Mouse (Mus musculus): ENCODE results near the gene Tldc2.

Gene Tldc2

GRCm38 (mm10) chr2:157127370-157127769 lies 40.5 kb downstream of the Tldc2 start:
- no peak for DNase-seq (ENCODE audit: low read depth, low spot score)

- no peak for DNase-seq (ENCODE audit: low read depth, low spot score)
Measured at GRCm38 (mm10) chr2:157128072-157128471, 41.2 kb downstream of the Tldc2 start.

DNA sequence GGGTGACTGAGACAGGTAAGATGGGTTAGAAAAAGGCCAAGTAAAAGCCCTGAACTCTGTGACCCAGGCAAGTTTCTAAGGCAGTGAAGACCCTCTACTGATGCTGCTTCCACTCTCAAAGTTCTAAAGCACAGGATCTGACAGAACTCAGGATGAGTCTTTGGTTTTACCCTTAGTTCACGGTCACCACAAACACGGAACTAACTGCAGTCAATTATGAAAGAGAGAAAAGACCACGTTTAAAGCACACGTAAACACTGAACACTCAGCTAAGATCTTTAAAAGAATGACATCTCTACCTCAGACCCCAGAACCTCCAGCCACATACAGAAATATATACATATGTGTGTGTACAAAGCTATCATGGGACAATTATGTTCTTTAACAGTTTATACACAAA lies 42.2 kb downstream of the Tldc2 start:
- no peak for DNase-seq (ENCODE audit: low read depth, low spot score)

DNA sequence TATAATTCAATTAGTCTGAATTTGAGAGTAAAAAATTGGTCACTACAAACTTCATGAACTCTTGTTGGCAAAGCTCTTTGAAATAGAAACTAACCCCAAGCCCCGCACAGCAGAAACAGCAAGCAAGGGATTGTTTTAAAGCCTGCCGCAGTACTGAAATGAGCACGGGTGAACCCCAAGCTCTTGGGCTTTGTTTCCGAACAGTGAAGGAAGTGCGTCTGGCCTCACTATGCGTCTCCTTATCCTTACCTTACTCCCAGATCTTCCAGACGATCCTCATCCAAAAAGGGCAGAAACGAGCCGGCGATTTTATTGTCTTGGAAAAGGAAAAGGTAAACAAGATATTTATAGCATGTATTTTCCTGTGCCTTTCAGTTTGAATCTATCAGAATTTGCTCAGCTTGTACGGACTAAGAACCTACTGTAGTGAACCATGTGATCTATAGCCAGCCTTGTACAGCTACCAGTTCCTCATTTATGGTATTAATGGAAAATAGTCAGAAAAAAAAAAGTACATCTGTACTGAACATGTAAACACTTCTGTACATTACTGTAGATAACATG lies 42.8 kb downstream of the Tldc2 start:
- DNase-seq (ENCODE audit: low read depth, low spot score) = no peak

DNA sequence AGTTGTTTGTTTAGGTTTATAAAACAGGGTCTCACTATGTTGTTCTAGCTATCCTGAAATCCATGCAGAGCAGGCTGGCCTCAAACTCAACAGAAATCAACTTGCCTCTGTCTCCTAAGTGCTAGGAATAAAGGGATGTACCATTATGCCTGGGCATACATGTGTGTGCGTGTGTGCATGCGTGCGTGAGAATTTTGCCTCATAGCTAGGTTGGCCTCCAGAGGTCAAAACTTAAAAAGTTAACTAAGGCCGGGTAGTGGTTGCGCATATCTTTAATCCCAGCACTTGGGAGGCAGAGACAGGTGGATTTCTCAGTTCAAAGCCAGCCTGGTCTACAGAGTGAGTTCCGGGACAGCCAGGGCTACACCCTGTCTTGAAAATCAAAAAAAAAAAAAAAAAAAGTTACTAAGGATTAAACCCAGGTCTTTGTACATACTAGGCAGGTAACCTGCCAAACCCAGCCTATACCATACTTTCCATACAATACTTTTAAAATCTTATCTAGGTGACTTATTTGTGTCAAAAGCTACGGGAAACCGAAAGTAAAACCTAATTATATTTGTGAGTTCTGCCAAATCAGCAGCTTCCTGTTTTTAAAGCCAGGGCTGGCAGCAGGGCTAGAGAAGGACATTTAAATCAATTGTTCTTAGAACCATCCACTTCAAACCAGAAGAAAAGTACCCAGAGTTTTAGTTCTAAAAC lies 44.1 kb downstream of the Tldc2 start:
- peak; percentile 67 for DNase-seq (ENCODE audit: low read depth, low spot score)

DNA sequence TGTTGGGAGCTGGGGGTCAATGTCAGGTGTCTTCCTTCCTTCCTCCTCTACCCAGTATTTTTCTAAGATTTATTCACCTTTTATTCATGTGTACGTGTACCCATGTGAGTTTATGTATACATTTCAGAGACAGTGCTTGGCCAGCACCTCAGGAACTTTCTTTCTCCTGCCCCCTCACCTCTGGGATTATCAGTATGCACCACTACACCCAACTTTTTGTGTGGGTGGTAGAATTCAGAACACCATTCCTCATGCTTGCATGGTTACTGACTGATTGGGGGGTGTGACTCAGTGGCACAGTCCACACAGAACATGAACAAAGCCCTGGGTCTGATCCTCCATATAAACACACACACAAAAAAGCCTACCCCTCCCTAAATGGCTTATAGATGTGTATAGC lies 45.2 kb downstream of the Tldc2 start:
- DNase-seq (ENCODE audit: low read depth, low spot score) = no peak

- no peak for DNase-seq (ENCODE audit: low read depth, low spot score)
Measured at GRCm38 (mm10) chr2:157132686-157133540, 46.1 kb downstream of the Tldc2 start.

DNA sequence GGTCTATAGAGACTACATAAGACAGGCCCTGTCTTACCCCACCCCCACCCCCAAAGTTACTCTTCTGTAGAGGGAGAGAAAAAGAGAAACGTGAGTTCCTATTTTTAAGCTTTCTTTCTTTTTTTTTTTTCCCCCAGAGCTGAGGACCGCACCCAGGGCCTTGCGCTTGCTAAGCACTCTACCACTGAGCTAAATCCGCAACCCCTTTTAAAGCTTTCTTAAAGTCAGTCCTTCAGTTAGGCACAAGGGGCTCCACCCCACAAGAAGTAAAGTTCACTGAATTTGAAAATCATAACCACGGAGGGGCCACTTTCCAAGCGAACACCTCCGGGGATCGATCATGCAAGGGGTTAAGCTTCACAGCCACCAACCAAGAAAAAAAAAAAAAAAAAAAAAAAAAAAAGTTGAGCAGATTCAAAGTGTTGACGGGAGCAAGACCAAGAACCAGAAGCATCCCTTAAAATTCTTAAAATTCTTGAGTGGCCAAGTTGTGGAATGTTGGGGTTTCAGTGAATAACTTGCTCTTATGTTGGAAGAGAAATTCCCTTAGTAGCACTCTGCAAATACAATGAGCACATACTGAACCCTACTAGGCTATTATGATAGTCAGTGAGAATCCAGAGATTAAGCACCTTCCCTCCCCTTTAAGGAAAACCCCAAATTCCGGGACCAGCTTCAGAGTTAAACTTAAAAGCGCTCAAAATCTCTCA lies 47.1 kb downstream of the Tldc2 start:
- peak; percentile 71 for DNase-seq (ENCODE audit: low read depth, low spot score)

DNA sequence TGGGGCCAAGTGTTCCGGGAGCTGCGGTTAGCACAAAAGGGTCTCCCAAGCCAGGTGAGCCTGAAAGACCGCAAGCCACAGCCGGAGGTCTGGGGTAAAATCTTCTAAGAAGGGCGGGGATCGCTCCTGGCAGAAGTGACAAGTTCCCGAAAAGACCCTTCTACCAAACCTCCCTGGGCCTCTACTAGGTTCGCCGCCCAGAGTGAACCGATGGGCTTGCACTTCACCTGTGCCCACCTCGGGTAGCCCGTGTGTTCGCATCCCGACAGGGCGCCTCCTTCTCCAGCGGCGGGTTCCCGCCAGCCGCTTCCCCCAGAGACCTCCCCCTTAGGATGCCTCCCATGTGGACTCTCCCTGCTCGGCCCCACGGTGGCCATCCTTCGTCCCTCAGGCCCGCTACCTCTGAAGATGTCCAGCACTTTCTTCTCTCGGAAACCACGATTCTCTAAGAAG lies 47.6 kb downstream of the Tldc2 start:
- DNase-seq (ENCODE audit: low read depth, low spot score) = no peak

- peak; percentile 96 for DNase-seq (ENCODE audit: low read depth, low spot score)
Measured at GRCm38 (mm10) chr2:157135014-157135413, 48.2 kb downstream of the Tldc2 start, which contains the start of gene Samhd1. Gene Samhd1, minus strand, starts transcription at chr2:157135265.

GRCm38 (mm10) chr2:157135529-157136120 lies 48.8 kb downstream of the Tldc2 start:
- DNase-seq (ENCODE audit: low read depth, low spot score) = no peak

DNA sequence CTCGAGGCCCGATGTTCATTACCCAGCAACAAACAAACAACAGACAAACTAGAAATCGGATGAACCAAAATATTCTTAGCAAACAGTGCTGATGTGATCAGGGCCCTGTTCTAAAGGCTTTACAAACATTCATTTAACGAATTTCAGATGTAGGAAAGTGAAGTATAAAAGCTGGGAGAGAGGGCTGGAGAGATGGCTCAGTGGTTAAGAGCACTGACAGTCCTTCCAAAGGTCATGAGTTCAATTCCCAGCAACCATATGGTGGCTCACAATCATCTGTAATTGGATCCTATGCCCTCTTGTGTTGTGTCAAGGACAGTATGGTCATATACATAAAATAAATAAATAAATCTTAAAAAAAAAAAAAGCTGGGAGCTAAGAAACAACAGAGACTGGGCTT lies 49.3 kb downstream of the Tldc2 start:
- DNase-seq (ENCODE audit: low read depth, low spot score) = peak; percentile 27

DNA sequence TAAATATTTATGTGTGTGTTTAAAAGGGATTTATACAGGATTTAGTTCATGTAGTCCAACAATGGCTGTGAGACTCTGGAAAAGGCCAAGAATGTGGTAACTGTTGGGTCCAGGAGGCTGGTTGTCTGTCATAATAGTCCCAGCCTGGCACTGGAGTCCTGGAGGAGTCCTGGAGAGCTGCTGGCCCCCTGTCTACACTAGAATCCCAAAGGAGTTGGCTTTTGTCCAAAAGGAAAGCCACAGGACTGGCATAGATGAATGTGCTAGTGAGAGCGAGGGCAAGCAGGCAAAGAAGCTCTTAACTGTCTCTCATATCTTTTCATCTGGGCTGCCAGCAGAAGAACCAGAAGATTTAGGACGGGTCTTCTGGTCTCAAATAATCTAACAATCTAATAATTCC lies 49.8 kb downstream of the Tldc2 start:
- DNase-seq (ENCODE audit: low read depth, low spot score) = peak; percentile 54

DNA sequence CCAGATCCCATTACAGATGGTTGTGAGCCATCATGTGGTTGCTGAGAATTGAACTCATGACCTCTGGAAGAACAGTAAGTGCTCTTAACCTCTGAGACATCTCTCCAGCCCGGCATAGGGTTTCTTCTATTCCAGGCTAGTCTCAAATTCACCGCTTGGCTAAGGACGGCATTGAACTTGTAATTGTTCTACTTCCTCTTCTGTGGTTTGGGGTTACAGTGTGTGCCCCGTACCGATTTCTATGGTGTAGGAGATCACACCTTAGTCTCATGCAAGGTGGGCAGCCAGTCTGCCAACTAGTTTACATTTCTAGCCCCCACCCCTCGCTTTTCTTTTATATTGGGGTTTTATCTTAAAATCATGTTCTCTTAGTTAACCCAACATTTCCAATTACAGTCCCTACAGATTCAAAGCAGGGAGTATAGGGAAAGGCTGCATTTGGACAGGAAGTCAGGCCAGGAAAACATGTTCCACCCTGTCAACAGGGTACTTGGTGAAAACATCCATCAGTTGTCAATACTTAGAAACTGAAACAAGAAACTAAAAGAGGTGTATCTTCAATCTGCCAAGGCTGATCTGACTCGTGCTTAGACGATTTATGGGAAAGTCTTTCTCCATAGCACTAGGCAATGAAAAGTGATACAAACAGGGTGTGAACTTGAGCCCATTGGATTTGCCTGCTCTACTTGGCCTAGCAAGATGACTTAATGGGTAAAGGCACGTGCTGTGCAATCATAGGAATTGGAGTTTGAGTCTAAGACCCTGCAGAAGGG lies 51.3 kb downstream of the Tldc2 start:
- DNase-seq (ENCODE audit: low read depth, low spot score) = peak; percentile 32

DNA sequence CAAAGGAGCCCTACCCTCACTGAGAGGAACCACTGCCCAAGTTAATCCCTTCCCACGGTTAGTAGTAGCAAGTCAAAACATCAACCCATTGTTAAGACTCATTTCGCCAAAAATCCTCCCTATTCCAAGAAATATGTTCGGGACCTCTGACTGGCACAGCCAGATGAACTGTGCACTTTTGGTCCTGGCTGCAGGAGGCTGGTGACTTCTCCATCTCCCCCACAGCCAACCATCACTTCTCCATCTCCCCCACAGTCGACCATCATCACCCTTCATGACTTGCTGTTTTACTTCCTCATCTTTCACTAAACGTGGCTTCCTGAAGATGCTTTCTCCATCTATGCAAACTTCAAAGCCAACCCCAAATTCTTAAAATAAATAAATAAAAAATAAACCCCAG lies 52.0 kb downstream of the Tldc2 start:
- DNase-seq (ENCODE audit: low read depth, low spot score) = no peak

DNA sequence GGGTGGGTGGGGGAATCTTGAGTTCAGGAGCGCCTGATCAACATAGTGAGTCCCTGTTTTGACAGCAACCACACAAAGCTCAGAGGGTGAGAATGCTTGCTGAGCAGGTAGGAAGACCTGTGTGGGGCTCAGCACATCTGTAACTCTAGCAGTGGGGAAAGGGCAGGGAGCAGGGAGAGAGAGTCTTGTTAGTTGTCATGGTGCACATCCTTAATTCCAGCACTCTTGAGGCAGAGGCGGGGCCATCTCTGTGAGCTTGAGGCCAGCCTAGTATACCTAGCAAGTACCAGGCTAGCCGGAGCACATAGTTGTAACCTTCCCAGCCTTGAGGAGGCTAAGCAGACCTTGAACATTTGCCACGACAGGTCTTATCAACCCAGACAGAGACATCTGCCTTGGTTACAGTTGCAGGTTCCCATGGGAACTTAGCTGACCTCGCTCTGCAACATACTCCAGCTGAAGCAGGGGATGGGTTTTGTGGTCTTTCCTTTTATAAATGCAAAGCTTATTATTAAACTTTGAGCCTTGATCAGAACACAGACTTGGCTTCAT lies 52.5 kb downstream of the Tldc2 start:
- DNase-seq (ENCODE audit: low read depth, low spot score) = no peak

DNA sequence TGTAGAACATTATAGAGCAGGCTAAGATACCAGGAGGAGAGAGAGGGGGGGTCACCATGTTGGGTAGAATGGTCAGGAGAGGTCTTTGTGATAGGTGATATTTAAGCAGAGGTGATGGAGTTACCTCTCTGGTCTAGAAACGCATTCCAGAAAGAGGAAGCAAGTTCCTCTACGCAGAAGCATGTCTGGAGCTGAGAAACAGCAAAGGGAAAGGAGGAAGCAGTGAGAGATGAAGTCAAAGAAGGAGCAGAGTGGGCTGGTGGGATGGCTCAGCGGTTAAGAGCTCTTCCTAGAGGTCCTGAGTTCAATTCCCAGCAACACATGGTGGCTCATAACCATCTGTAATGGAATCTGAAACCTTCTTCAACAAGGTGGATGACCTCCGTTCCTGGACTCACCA lies 55.1 kb downstream of the Tldc2 start:
- DNase-seq (ENCODE audit: low read depth, low spot score) = no peak

DNA sequence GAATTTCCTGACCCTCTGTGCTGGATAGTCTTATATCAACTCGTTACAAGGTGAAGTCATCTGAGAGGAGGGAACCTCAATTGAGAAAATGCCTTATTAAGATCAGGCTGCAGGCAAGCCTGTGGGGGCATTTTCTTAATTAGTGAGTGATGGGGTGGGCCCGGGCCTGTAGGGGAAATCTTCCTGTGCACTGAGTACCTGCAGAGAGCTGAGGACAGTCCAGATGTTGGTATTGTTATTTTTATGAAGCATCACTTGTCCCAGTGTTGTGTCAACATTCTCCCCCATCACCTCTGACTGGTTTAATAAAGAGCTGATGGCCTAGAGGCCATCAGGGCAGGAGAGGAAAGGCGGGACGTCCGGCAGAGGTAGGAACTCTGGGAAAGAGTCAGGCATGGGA lies 57.3 kb downstream of the Tldc2 start:
- DNase-seq (ENCODE audit: low read depth, low spot score) = no peak

- no peak for DNase-seq (ENCODE audit: low read depth, low spot score)
Measured at GRCm38 (mm10) chr2:157145173-157145572, 58.3 kb downstream of the Tldc2 start.

Data from 3T3-L1 (cell line).